Mouse (Mus musculus): Measurements from ENCODE around the gene Lgals3bp.

- TF ChIP-seq CTCF (conservative IDR thresholded peaks at IDR 0.05; ENCODE audit: low read length), result no peak
- TF ChIP-seq NANOG (IDR thresholded peaks at IDR 0.05; ENCODE audit: borderline replicate concordance, low read length), result no peak
- no peak for TF ChIP-seq POU5F1 (IDR thresholded peaks at IDR 0.05; ENCODE audit: borderline replicate concordance, low read length)
Measured at GRCm38 (mm10) chr11:118397806-118398530, 3.9 kb downstream of the Lgals3bp start.

Data from E14TG2a.4 (cell line).